Mouse (Mus musculus) mammary gland, adult 2 months (tissue): ENCODE measurements around the gene Serpina3a. TPM values are rescaled to one million over a fixed set of nuclear protein-coding genes. Genes with fewer than 3 reads are reported as not detected.

Experiments used
- polyA plus RNA-seq: library from polyadenylated mRNA; depleted of rRNA; stranded (reverse); fragments of >200 nt; gene quantifications from 2 replicates; pipeline ENCODE4 v1.2.3, GENCODE M21; 2012; ENCODE audit warnings: low replicate concordance; rRNA removed

Serpina3a gene
- not detected in 2 replicates for polyA plus RNA-seq

GRCm38 (mm10) chr12:104112333-104112732 lies at the start of gene Serpina3a:
Gene Serpina3a, plus strand, starts transcription at chr12:104112724.

GRCm38 (mm10) chr12:104100768-104101167 lies 11.8 kb upstream of the Serpina3a start, which contains the start of gene Serpina5:
Gene Serpina5, plus strand, starts transcription at chr12:104101113.

GRCm38 (mm10) chr12:104127696-104128095 lies 15.2 kb downstream of the Serpina3a start, which contains the start of gene Serpina3b:
Gene Serpina3b, plus strand, starts transcription at chr12:104127996.

GRCm38 (mm10) chr12:104153656-104154055 lies 41.1 kb downstream of the Serpina3a start, which contains the start of gene Serpina3c:
Gene Serpina3c, minus strand, starts transcription at chr12:104153870.

Other genes starting within 250 kb of the Serpina3a start
- 15.1 and 35.5 TPM in 2 replicates for gene Serpina1a, start 249.2 kb upstream of the Serpina3a start, polyA plus RNA-seq
- 2.3 and 13.1 TPM in 2 replicates for gene Serpina1c, start 207.8 kb upstream of the Serpina3a start, polyA plus RNA-seq
- 10.6 and 11.5 TPM in 2 replicates for gene Serpina1e, start 153.7 kb upstream of the Serpina3a start, polyA plus RNA-seq
- 0.07 and 1.2 TPM in 2 replicates for gene Serpina11, start 122.8 kb upstream of the Serpina3a start, polyA plus RNA-seq
- gene Serpina9, start 99.0 kb upstream of the Serpina3a start, polyA plus RNA-seq: 0.04 TPM in 1 of 2 replicates, not detected in the other
- gene Serpina12, start 68.3 kb upstream of the Serpina3a start, polyA plus RNA-seq: 0.04 and 0.73 TPM in 2 replicates
- not detected in 2 replicates for gene Serpina5, start 11.6 kb upstream of the Serpina3a start, polyA plus RNA-seq
- gene Serpina3b, start 15.3 kb downstream of the Serpina3a start, polyA plus RNA-seq: 9.5 TPM in 1 of 2 replicates, not detected in the other
- 28.4 and 61.8 TPM in 2 replicates for gene Serpina3c, start 41.1 kb downstream of the Serpina3a start, polyA plus RNA-seq
- 2.5 and 3.2 TPM in 2 replicates for gene Serpina3f, start 101.8 kb downstream of the Serpina3a start, polyA plus RNA-seq
- 38.8 and 52.0 TPM in 2 replicates for gene Serpina3g, start 123.5 kb downstream of the Serpina3a start, polyA plus RNA-seq
- 0.51 and 1.2 TPM in 2 replicates for gene Serpina3i, start 150.4 kb downstream of the Serpina3a start, polyA plus RNA-seq
- gene Serpina3j, start 201.8 kb downstream of the Serpina3a start, polyA plus RNA-seq: 0.11 and 3.6 TPM in 2 replicates
- 0.52 and 9.6 TPM in 2 replicates for gene Serpina3k, start 225.8 kb downstream of the Serpina3a start, polyA plus RNA-seq
- gene Serpina3m, start 225.8 kb downstream of the Serpina3a start, polyA plus RNA-seq: 0.65 and 0.96 TPM in 2 replicates